Mouse (Mus musculus) ZHBTc4 (cell line): ENCODE results near the gene Gstm2.
"Not testable (repeated sequence)": the region's sequence is repeated elsewhere in the genome, so short reads cannot be mapped to it uniquely, and the experiment has no call there.

Experiments used
- DNase-seq: peaks from one replicate; pipeline ENCODE4 v3.0.0-alpha.2; 2011; ENCODE audit warnings: low read depth, low spot score

Gstm2 gene

DNA sequence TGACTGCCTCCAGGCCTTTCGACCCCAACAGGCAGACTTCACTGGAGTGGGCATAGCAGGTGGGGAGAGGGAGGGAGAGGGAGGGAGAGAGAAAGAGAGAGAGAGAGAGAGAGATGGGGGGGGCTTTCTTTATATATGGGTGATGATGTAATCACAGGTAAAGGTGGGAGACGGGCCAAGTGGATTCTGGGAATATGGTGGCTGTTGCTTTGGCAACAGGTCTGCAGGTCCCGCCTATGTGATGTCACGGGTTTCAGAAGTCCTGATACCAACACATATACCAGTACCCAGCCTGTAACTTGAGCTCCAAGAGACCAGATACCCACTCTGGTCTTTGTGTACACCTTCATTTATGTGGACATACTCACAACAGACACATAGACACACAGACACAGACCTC, 10.3 kb upstream of the Gstm2 start:
- DNase-seq, result peak; percentile 77

DNA sequence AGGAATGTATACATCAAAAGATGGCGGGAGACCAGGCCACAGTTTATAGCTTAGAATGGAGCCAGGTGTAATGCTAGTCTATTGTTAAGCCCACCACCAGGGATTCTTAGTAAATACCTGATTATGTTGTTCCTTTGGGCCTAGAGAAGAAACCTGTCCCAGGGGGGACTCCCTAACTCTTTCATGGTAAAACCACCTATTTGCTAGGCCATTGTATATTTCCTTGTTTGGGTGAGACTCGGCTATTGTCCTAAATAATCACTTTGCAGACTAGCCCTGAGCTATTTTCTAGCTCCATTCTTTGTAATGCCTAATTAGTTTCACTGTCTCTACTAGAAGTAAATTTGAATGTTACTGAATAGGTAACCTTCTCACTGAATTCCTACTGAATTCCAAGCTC, 9.7 kb upstream of the Gstm2 start:
- DNase-seq, result peak; percentile 89

DNA sequence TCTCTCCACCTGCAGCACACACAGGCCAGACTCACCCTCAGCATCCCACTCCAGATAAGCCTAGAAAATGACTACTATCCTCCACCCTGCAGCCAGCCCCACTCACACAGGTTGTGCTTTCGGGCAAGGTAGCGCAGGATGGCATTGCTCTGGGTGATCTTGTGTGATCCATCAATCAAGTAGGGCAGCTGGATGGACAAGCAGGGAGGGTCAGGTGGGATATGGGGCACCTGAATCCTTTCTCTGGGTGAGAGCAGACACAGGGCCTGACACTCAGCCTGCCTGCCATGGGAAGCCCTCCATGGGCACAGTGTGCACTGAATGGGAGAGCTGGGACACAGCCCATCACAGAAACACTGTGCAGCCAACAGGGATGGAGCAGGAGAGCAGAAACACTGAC, 1.1 kb downstream of the Gstm2 start:
- not testable (repeated sequence) for DNase-seq

DNA sequence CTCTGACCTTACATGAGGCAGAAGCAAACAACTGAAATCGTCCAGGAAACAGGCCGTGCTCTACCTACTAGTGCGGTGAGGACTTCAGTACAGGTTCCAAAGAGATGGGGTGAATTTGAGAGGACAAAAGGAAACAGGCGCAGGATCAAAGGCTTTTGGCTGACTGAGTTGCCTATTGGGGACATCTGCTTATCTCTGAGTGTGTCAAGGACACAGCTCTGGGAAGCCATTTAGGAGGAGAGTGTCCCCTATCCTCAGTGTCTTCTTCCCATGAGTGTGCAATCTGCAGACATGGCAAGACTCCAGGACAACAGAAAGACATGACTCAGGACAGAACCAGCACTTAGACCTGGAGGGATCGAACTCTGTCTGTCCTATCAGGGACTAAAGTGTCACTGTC, 1.8 kb downstream of the Gstm2 start:
- DNase-seq, result no peak

DNA sequence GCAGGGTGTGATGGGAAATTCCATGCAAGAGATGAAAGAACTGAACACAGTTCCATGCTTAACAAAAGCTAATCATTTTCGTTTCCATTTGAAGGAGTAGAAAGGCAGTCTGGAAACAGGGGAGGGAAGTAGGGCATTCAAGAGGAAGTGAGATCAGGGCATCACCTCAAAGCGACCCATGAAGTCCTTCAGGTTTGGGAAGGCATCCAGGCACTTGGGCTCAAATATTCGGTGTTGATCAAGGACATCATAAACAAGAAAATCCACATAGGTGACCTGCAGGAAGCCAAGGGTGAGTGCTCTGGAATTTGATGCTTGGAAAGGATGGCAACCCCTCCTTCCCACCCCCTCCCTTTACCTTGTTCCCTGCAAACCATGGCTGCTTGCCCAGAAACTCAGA, 2.5 kb downstream of the Gstm2 start:
- DNase-seq, result no peak

- no peak for DNase-seq
Measured at GRCm38 (mm10) chr3:107982726-107983125, 3.5 kb downstream of the Gstm2 start.

GRCm38 (mm10) chr3:107981261-107981660, 5.0 kb downstream of the Gstm2 start:
- DNase-seq, result peak; percentile 60

- DNase-seq, result no peak
Measured at GRCm38 (mm10) chr3:107977691-107978090, 8.6 kb downstream of the Gstm2 start.

- DNase-seq, result no peak
Measured at GRCm38 (mm10) chr3:107974237-107974636, 12.0 kb downstream of the Gstm2 start.

GRCm38 (mm10) chr3:107972070-107972469, 14.2 kb downstream of the Gstm2 start:
- no peak for DNase-seq

DNA sequence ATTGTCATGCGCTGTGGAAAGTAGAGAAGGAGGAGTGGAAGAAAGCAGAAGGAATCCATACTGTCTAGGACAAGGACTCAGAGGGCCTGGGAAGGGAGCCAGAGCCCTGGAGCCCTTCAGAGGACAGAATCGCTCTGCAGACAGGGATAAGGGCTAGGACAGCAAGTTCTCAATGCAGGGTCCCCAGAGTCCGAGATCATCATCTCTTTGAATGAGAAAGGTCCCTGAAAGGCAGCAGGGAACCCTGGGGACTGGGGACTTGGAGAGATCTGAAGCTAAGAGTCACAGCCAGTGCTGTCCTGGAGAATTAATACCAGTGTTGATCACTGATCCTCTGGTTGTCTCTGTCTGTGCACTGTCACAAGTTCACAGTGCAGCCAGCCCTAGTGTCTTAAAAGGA, 15.2 kb downstream of the Gstm2 start:
- not testable (repeated sequence) for DNase-seq

DNA sequence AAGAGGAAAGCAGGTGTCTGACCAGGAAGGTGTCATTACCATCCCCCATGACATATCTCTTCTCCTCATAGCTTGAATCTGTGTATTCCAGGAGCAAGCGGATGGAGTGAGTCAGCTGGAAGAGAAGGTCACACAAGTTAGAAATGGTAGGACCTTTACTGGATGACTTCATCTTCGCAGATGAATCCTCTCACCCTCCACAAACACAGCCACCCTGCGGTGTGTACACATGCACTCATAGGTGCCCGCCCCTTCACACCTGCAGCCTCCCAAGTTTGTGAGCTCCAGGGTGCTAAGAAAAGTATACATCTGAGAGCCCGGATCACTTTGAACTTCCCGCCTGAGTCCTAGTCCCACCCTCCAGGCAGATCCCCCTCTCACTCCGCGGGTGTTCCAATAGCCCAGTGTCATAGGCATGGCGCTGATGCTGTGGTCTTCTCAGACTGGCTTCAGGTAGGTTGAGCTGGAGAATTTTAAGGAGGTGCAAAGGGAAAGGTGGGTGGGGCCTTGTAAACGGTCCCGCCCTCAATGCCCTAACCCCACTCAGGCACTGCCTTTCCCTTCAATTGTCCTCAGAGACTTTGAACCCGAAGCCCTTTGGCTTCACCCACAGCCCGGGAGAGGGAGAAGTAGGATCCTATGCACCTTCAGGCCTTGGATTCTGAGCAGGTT, 17.4 kb downstream of the Gstm2 start, which contains the start of gene Gstm3:
Gene Gstm3 (minus strand): TSS at position 560 of the 672 bp plus-strand sequence.
- peak; percentile 74 for DNase-seq

GRCm38 (mm10) chr3:107966631-107967030, 19.6 kb downstream of the Gstm2 start:
- no peak for DNase-seq

DNA sequence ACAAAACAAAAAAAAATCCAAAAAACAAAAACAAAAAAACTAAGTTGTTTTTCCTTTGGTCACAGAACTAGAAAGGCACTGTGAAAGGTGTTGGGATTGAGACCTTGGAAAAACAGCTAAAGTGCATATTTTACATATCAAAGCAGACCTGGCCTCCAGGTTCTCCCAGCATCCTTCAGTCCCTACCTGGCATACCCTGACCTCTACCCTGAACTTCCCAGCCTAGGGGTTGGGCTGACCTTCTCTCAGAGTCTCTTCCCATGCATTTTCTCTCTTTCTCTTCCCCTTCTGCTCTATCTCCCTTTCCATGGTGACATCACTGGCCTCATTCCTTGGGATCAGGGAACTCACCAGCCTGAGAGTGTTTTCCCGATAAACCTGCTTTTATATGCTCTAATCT, 20.7 kb downstream of the Gstm2 start:
- DNase-seq, result peak; percentile 36

- DNase-seq, result peak; percentile 50
Measured at GRCm38 (mm10) chr3:107964656-107965308, 21.5 kb downstream of the Gstm2 start.

DNA sequence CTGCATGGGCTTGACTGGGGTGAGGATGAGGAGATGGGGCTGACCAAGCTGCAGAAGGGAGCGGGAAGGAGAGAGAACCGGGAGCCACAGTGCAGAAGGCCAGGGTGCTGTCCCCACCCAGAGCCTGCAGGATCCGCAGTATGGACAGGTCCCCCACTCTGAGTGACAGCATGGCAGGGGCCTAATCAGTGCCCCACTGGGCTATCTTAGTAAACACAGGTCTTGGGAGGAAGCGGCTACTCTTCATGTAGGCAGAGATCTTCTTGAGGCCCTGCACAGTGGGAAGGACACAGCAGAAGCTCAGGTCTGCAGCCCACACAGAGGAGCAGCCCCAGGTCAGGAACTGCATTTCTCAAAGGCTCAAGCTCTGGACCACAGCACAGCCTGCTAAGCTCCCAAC, 22.2 kb downstream of the Gstm2 start:
- no peak for DNase-seq

- peak; percentile 64 for DNase-seq
Measured at GRCm38 (mm10) chr3:107955260-107955659, 31.0 kb downstream of the Gstm2 start.

GRCm38 (mm10) chr3:107953906-107954305, 32.3 kb downstream of the Gstm2 start:
- DNase-seq, result no peak

GRCm38 (mm10) chr3:107953328-107953755, 32.9 kb downstream of the Gstm2 start:
- DNase-seq, result peak; percentile 87

GRCm38 (mm10) chr3:107950531-107950930, 35.7 kb downstream of the Gstm2 start:
- DNase-seq, result no peak

- not testable (repeated sequence) for DNase-seq
Measured at GRCm38 (mm10) chr3:107949461-107949860, 36.8 kb downstream of the Gstm2 start.

- DNase-seq, result peak; percentile 39
Measured at GRCm38 (mm10) chr3:107945729-107946128, 40.5 kb downstream of the Gstm2 start.
